Mouse (Mus musculus) megakaryocyte, embryonic 14.5 days (primary cell): ENCODE results near the gene Wdr81.

Experiments used
- FLI1 ChIP-seq: IDR thresholded peaks from 2 replicates; pipeline ENCODE4 v1.6.1; 2012; ENCODE audit warnings: low read length, inconsistent platforms, mixed read lengths
- GATA1 ChIP-seq: IDR thresholded peaks from 3 replicates; pipeline ENCODE4 v1.6.1; 2012; ENCODE audit warnings: mixed read lengths, low read length, inconsistent platforms, borderline replicate concordance

DNA sequence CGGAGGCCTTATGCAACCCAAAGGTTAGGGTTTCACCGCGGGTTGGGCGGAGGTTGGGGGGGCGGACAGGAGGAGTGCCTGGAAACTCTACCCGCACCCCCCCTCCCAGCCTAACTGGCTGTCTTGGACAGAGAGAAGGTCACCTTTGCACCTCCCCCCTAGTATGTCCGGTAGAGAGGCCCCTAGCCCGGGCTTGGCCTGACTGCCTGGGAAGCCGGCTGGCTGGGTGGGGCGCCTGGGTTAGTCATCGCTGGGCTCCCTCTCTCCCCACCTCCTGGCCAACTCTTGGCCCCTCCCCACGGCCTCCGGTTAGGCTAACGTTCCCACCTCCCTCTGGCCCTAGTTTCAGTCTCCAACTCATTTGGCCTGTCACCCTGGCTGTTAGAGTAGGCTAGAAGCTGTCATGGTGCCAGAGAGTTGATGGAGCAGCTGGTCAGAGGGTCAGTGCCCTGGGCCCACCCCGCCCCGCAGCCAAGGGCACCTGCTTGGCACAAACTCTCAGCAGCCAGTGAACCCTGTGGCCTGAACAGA, 7.8 kb upstream of the Wdr81 start:
- TF ChIP-seq GATA1 (no peak), FLI1 (no peak)
